Mouse (Mus musculus) MEL (cell line): ENCODE data around the gene Map3k20. TPM values are rescaled to one million over a fixed set of nuclear protein-coding genes. Genes with fewer than 3 reads are reported as not detected.

ENCODE experiments used
- DNase-seq: peaks from one replicate; pipeline ENCODE4 v3.0.0; 2011; ENCODE audit warnings: low read depth, low spot score
- H3K27ac ChIP-seq: 2 replicates; pipeline ENCODE4 v1.5.1; 2012; ENCODE audit warnings: low read depth, mild to moderate bottlenecking, control low read depth, low read length, moderate library complexity; ENCODE audit not compliant: control insufficient read depth
- H3K27me3 ChIP-seq, 2 experiments: fragments of 150-350 bp in 1 of 2; sonication (generic) in 1 of 2; 2 replicates each; pipeline ENCODE4 v1.6.1; 2012; ENCODE audit warnings: low read length in 2 of 2, mild to moderate bottlenecking in 2 of 2, improper control_type of control experiment in 1 of 2, moderate library complexity in 1 of 2; ENCODE audit not compliant: insufficient read depth in 2 of 2, control insufficient read depth in 1 of 2
- H3K36me3 ChIP-seq, 2 experiments: 2 replicates each; pipeline ENCODE4 v1.6.1; 2012 to 2014; ENCODE audit warnings: low read length in 2 of 2, improper control_type of control experiment in 1 of 2, inconsistent platforms in 1 of 2, mild to moderate bottlenecking in 1 of 2; ENCODE audit not compliant: insufficient read depth in 2 of 2, control insufficient read depth in 1 of 2
- H3K4me1 ChIP-seq, 2 experiments: fragments of 150-350 bp in 1 of 2; sonication (generic) in 1 of 2; 2 replicates each; pipeline ENCODE4 v1.6.1; 2012; ENCODE audit warnings: low read length in 2 of 2, improper control_type of control experiment in 1 of 2, mild to moderate bottlenecking in 1 of 2; ENCODE audit not compliant: insufficient read depth in 2 of 2, control insufficient read depth in 1 of 2
- H3K4me3 ChIP-seq, 2 experiments: fragments of 150-350 bp in 1 of 2; sonication (generic) in 1 of 2; 2 replicates each; pipeline ENCODE4 v1.5.1; 2012; ENCODE audit warnings: low read depth in 2 of 2, low read length in 2 of 2, mild to moderate bottlenecking in 2 of 2, moderate library complexity in 2 of 2, control low read depth in 1 of 2, improper control_type of control experiment in 1 of 2; ENCODE audit not compliant: control insufficient read depth in 1 of 2, insufficient read depth in 1 of 2
- H3K79me2 ChIP-seq: 2 replicates; pipeline ENCODE4 v1.6.1; 2012; ENCODE audit warnings: mild to moderate bottlenecking, low read length, moderate library complexity; ENCODE audit not compliant: control insufficient read depth, poor library complexity, insufficient read depth
- H3K9ac ChIP-seq: 2 replicates; pipeline ENCODE4 v1.6.1; 2012; ENCODE audit warnings: low read depth, mild to moderate bottlenecking, control low read depth, low read length, moderate library complexity; ENCODE audit not compliant: control insufficient read depth, poor library complexity, severe bottlenecking
- H3K9me3 ChIP-seq: fragments of 150-350 bp; sonication (generic); replicated peaks from 2 replicates; pipeline ENCODE4 v1.6.1; 2012; ENCODE audit warnings: mild to moderate bottlenecking, low read length, improper control_type of control experiment, moderate library complexity; ENCODE audit not compliant: insufficient read depth
- CHD2 ChIP-seq: IDR thresholded peaks from 2 replicates; pipeline ENCODE4 v1.6.1; 2011; ENCODE audit warnings: low read length, improper control_type of control experiment
- CTCF ChIP-seq, 3 experiments: IDR thresholded peaks in 2 of 3; conservative IDR thresholded peaks in 1 of 3; 2 replicates each; pipeline ENCODE4 v1.5.1; 2011 to 2012; ENCODE audit warnings: low read length in 3 of 3, low read depth in 2 of 3, mild to moderate bottlenecking in 2 of 3, improper control_type of control experiment in 1 of 3, inconsistent platforms in 1 of 3, mixed read lengths in 1 of 3, moderate library complexity in 1 of 3; ENCODE audit not compliant: control insufficient read depth in 1 of 3, insufficient read depth in 1 of 3, poor library complexity in 1 of 3, severe bottlenecking in 1 of 3
- ELF1 ChIP-seq: IDR thresholded peaks from 2 replicates; pipeline ENCODE4 v1.6.1; 2014; ENCODE audit warnings: low read depth, mild to moderate bottlenecking, inconsistent platforms, low read length, improper control_type of control experiment, moderate library complexity
- ETS1 ChIP-seq: IDR thresholded peaks from 2 replicates; pipeline ENCODE4 v1.6.1; 2012; ENCODE audit warnings: low read depth, mild to moderate bottlenecking, inconsistent platforms, low read length, improper control_type of control experiment, moderate library complexity
- HCFC1 ChIP-seq: IDR thresholded peaks from 2 replicates; pipeline ENCODE4 v1.6.1; 2012; ENCODE audit warnings: low read depth, mild to moderate bottlenecking, inconsistent platforms, low read length, improper control_type of control experiment, moderate library complexity
- MAFK ChIP-seq: IDR thresholded peaks from 2 replicates; pipeline ENCODE4 v1.6.1; 2011; ENCODE audit warnings: low read depth, mild to moderate bottlenecking, low read length, improper control_type of control experiment, borderline replicate concordance
- MAX ChIP-seq: IDR thresholded peaks from 2 replicates; pipeline ENCODE4 v1.6.1; 2011; ENCODE audit warnings: low read length, improper control_type of control experiment
- MAZ ChIP-seq: IDR thresholded peaks from 2 replicates; pipeline ENCODE4 v1.6.1; 2012; ENCODE audit warnings: low read depth, mild to moderate bottlenecking, inconsistent platforms, low read length, improper control_type of control experiment
- MEF2A ChIP-seq: IDR thresholded peaks from 2 replicates; pipeline ENCODE4 v1.6.1; 2014; ENCODE audit warnings: low read depth, mild to moderate bottlenecking, inconsistent platforms, low read length, improper control_type of control experiment; ENCODE audit not compliant: poor library complexity, insufficient replicate concordance, severe bottlenecking; ENCODE audit errors: extremely low read depth
- MXI1 ChIP-seq: IDR thresholded peaks from 2 replicates; pipeline ENCODE4 v1.6.1; 2011; ENCODE audit warnings: mild to moderate bottlenecking, low read depth, low read length, improper control_type of control experiment
- NRF1 ChIP-seq: IDR thresholded peaks from 2 replicates; pipeline ENCODE4 v1.6.1; 2014; ENCODE audit warnings: low read depth, mild to moderate bottlenecking, inconsistent platforms, low read length, improper control_type of control experiment, moderate library complexity; ENCODE audit not compliant: poor library complexity, insufficient read depth, severe bottlenecking
- POLR2A ChIP-seq, 2 experiments: IDR thresholded peaks; 2 replicates each; pipeline ENCODE4 v1.6.1; 2011 to 2012; ENCODE audit warnings: low read length in 2 of 2, mild to moderate bottlenecking in 2 of 2, control low read depth in 1 of 2, improper control_type of control experiment in 1 of 2, low read depth in 1 of 2, moderate library complexity in 1 of 2; ENCODE audit not compliant: control insufficient read depth in 1 of 2, insufficient read depth in 1 of 2, poor library complexity in 1 of 2
- POLR2AphosphoS2 ChIP-seq: IDR thresholded peaks from 2 replicates; pipeline ENCODE4 v1.6.1; 2011; ENCODE audit warnings: low read length, improper control_type of control experiment
- POLR2AphosphoS5 ChIP-seq: IDR thresholded peaks from 2 replicates; pipeline ENCODE4 v1.6.1; 2012; ENCODE audit warnings: low read depth, borderline replicate concordance, mild to moderate bottlenecking, inconsistent platforms, low read length, moderate library complexity, mixed read lengths
- RCOR1 ChIP-seq: IDR thresholded peaks from 2 replicates; pipeline ENCODE4 v1.6.1; 2012; ENCODE audit warnings: low read depth, mild to moderate bottlenecking, inconsistent platforms, low read length, improper control_type of control experiment
- SIN3A ChIP-seq: IDR thresholded peaks from 2 replicates; pipeline ENCODE4 v1.6.1; 2012; ENCODE audit warnings: low read length, improper control_type of control experiment, inconsistent platforms
- SMC3 ChIP-seq: IDR thresholded peaks from 2 replicates; pipeline ENCODE4 v1.6.1; 2011; ENCODE audit warnings: low read depth, low read length, improper control_type of control experiment
- TAL1 ChIP-seq: IDR thresholded peaks from 2 replicates; pipeline ENCODE4 v1.6.1; 2012; ENCODE audit warnings: mild to moderate bottlenecking, inconsistent platforms, low read length, moderate library complexity, mixed read lengths
- TBP ChIP-seq: IDR thresholded peaks from 2 replicates; pipeline ENCODE4 v1.8.0; 2011; ENCODE audit warnings: low read depth, low read length, improper control_type of control experiment
- TCF12 ChIP-seq: IDR thresholded peaks from 2 replicates; pipeline ENCODE4 v1.6.1; 2014; ENCODE audit warnings: low read depth, mild to moderate bottlenecking, inconsistent platforms, low read length, improper control_type of control experiment, moderate library complexity
- UBTF ChIP-seq: IDR thresholded peaks from 2 replicates; pipeline ENCODE4 v1.6.1; 2012; ENCODE audit warnings: low read depth, mild to moderate bottlenecking, inconsistent platforms, low read length, improper control_type of control experiment, moderate library complexity, borderline replicate concordance; ENCODE audit not compliant: insufficient read depth
- USF2 ChIP-seq, 2 experiments: IDR thresholded peaks; 2 replicates each; pipeline ENCODE4 v1.6.1; 2011 to 2012; ENCODE audit warnings: improper control_type of control experiment in 2 of 2, low read length in 2 of 2, borderline replicate concordance in 1 of 2, inconsistent platforms in 1 of 2, low read depth in 1 of 2, mild to moderate bottlenecking in 1 of 2; ENCODE audit not compliant: insufficient read depth in 1 of 2
- ZC3H11A ChIP-seq: IDR thresholded peaks from 2 replicates; pipeline ENCODE4 v1.6.1; 2012; ENCODE audit warnings: low read depth, mild to moderate bottlenecking, inconsistent platforms, low read length, improper control_type of control experiment
- ZNF384 ChIP-seq: IDR thresholded peaks from 2 replicates; pipeline ENCODE4 v1.6.1; 2012; ENCODE audit warnings: low read depth, mild to moderate bottlenecking, inconsistent platforms, low read length, improper control_type of control experiment
- polyA plus RNA-seq, 2 experiments: library from polyadenylated mRNA; stranded (reverse) in 1 of 2; unstranded in 1 of 2; fragments of >175 nt in 1 of 2; fragments of >200 nt in 1 of 2; gene quantifications; 2 replicates each; pipeline versions ENCODE4 v1.2.1 to v1.2.4; 2012; ENCODE audit warnings: low replicate concordance in 2 of 2, low read depth in 1 of 2; ENCODE audit not compliant: insufficient read length in 2 of 2, insufficient read depth in 1 of 2, missing spikeins in 1 of 2
- total RNA-seq: library from RNA; depleted of rRNA; stranded (reverse); fragments of 300-350 nt; gene quantifications from 2 replicates; pipeline ENCODE4 v1.2.3, GENCODE M21; 2012

The Map3k20 gene
- total and polyA plus RNA-seq, 3 experiments: 7.4 to 9.6 TPM; not detected in 1

GRCm38 (mm10) chr2:72391024-72391423 is 105.6 kb downstream of the Map3k20 start:
- Histone ChIP-seq H3K9ac (no peak overlapping the region), H3K4me1 (no peaks in the 10 kb centered on the region), H3K79me2 (no peaks in the 10 kb centered on the region), H3K27me3 (no peaks in the 10 kb centered on the region), H3K27ac (no peak overlapping the region), H3K36me3 (no peaks in the 10 kb centered on the region), H3K4me3 (no peak overlapping the region), H3K9me3 (no peaks in the 10 kb centered on the region)
- no peak for TF ChIP-seq ZC3H11A
- TF ChIP-seq POLR2AphosphoS2: no peak
- no peak for TF ChIP-seq USF2 (IDR thresholded peaks at IDR 0.05; ENCODE audit: borderline replicate concordance in 1 of 2, insufficient read depth in 1 of 2, low read depth in 1 of 2, low read length in 2 of 2)
- TF ChIP-seq TAL1: no peak
- no peak for TF ChIP-seq MAZ
- no peak for TF ChIP-seq CTCF (IDR thresholded peaks at IDR 0.05 in 2 of 3, conservative IDR thresholded peaks at IDR 0.05 in 1 of 3; ENCODE audit: control insufficient read depth in 1 of 3, insufficient read depth in 1 of 3, low read depth in 2 of 3, low read length in 3 of 3, poor library complexity in 1 of 3, severe bottlenecking in 1 of 3)
- DNase-seq: no peak

DNA sequence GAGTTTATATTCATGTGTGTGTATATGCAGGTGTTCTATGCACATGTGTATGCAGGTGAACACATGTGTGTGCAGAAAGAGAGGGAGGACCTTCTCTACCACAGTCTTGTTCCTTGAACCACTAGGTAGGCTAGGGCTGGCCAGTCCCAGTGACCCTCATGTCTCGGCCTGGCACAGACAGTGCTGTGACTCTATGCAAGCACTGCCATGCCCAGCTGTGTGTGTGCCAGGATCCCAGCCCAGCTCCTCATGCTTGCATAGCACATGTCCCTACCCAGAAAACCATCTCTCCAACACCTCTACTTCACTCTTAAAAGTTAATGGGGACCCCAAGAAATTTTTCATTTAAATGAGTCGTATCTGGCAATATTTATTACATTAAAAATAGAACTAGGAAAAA is 106.3 kb downstream of the Map3k20 start:
- Histone ChIP-seq H3K9ac (no peak overlapping the region), H3K27me3 (no peaks in the 10 kb centered on the region), H3K79me2 (no peaks in the 10 kb centered on the region), H3K4me3 (no peak overlapping the region), H3K9me3 (no peaks in the 10 kb centered on the region), H3K27ac (no peak overlapping the region), H3K36me3 (no peaks in the 10 kb centered on the region), H3K4me1 (no peaks in the 10 kb centered on the region)
- TF ChIP-seq HCFC1: no peak
- TF ChIP-seq MAX: no peak
- no peak for TF ChIP-seq SIN3A
- TF ChIP-seq ZNF384: no peak
- TF ChIP-seq MAFK: no peak
- TF ChIP-seq SMC3: no peak
- no peak for DNase-seq

DNA sequence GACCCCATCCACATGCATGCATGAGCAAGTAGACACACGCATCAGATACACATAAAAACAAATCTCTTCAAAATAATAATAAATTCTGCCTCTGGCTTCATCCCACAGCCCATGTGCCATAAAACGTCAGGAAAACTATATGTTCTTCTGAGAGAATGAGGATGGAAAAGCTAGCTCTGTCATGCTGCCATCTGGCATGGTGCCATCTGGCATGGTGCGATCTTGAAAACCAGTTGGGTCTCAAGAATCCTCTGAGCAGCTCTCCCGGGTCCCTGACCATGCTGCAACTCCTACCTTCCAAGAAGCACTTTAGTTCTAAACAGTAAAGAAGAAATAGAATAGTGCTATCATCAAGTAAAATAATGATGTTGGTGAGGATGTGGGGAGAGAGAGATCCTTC is 106.9 kb downstream of the Map3k20 start:
- Histone ChIP-seq H3K4me3 (no peak overlapping the region), H3K9me3 (no peaks in the 10 kb centered on the region), H3K4me1 (no peaks in the 10 kb centered on the region), H3K27ac (no peak overlapping the region), H3K27me3 (no peaks in the 10 kb centered on the region), H3K9ac (no peak overlapping the region), H3K36me3 (no peaks in the 10 kb centered on the region), H3K79me2 (no peaks in the 10 kb centered on the region)
- no peak for TF ChIP-seq ELF1
- TF ChIP-seq UBTF: no peak
- no peak for TF ChIP-seq MAX
- TF ChIP-seq POLR2AphosphoS5: no peak
- no peak for TF ChIP-seq ETS1
- TF ChIP-seq USF2 (IDR thresholded peaks at IDR 0.05; ENCODE audit: borderline replicate concordance in 1 of 2, insufficient read depth in 1 of 2, low read depth in 1 of 2, low read length in 2 of 2): no peak
- TF ChIP-seq RCOR1: no peak
- no peak for TF ChIP-seq CHD2
- TF ChIP-seq POLR2A (IDR thresholded peaks at IDR 0.05; ENCODE audit: control insufficient read depth in 1 of 2, insufficient read depth in 1 of 2, low read depth in 1 of 2, low read length in 2 of 2, poor library complexity in 1 of 2): no peak
- no peak for TF ChIP-seq MEF2A
- no peak for TF ChIP-seq CTCF (IDR thresholded peaks at IDR 0.05 in 2 of 3, conservative IDR thresholded peaks at IDR 0.05 in 1 of 3; ENCODE audit: control insufficient read depth in 1 of 3, insufficient read depth in 1 of 3, low read depth in 2 of 3, low read length in 3 of 3, poor library complexity in 1 of 3, severe bottlenecking in 1 of 3)
- TF ChIP-seq ZC3H11A: no peak
- no peak for TF ChIP-seq MAFK
- TF ChIP-seq TCF12: no peak
- TF ChIP-seq NRF1: no peak
- TF ChIP-seq TBP: no peak
- no peak for TF ChIP-seq MXI1
- DNase-seq: no peak
